Mouse (Mus musculus): Measurements from ENCODE around the gene Cass4. TPM values are rescaled to one million over a fixed set of nuclear protein-coding genes. Genes with fewer than 3 reads are reported as not detected.

Cass4 gene
- total RNA-seq, 2 experiments from 2014 or later = 0.23 to 0.27 TPM

Other genes starting within 250 kb of the Cass4 start
- not detected for gene Mc3r, start 145.3 kb upstream of the Cass4 start, total RNA-seq (2021)
- 1 to 10 TPM; 3.2 to 3.4 TPM for gene Fam210b, start 48.2 kb upstream of the Cass4 start, total RNA-seq (2021)
- gene Aurka, start 23.3 kb upstream of the Cass4 start, total RNA-seq (2021) = 1 to 10 TPM; 3.3 to 3.6 TPM
- gene Cstf1, start 23.1 kb upstream of the Cass4 start, total RNA-seq (2021) = 10 to 100 TPM; 13.2 to 16.3 TPM
- gene Rtf2, start 46.8 kb downstream of the Cass4 start, total RNA-seq (2021) = 10 to 100 TPM; 28.4 to 29.4 TPM
- gene Gcnt7, start 64.8 kb downstream of the Cass4 start, total RNA-seq (2021) = not detected
- under 1 TPM; 0.40 to 0.56 TPM for gene Fam209, start 78.7 kb downstream of the Cass4 start, total RNA-seq (2021)
- not detected for gene Tfap2c, start 155.8 kb downstream of the Cass4 start, total RNA-seq (2021)

Measured in gastrocnemius, postnatal 25 days (tissue).